Mouse (Mus musculus): ENCODE results near the gene Slc25a30. TPM values are rescaled to one million over a fixed set of nuclear protein-coding genes. Genes with fewer than 3 reads are reported as not detected.

The Slc25a30 gene
- polyA plus RNA-seq, 1 experiment from 2014 or later = 36.9 TPM

GRCm38 (mm10) chr14:75756971-75757370 is 29.9 kb downstream of the Slc25a30 start:
- no peak for DNase-seq (ENCODE audit: low read depth, low spot score)
- ChIA-PET CTCF (interaction anchor here (0.9 to 1.5 kb wide), 3 partner anchors 11 to 19 kb away, joined by 3 to 5 read pairs (median 3); no protein-coding TSS in a partner anchor), POLR2A (interaction anchor here (1.5 kb wide), 1 partner anchor 16 kb away, joined by 4 read pairs; no protein-coding TSS in a partner anchor)
- in situ Hi-C loops (cut with MboI; ENCODE audit: low pct_unique_long_range_greater_than_20kb) = no loop called here
- H3K27me3 ChIP-seq = no peaks in the 10 kb centered on the region
- ATAC-seq = no peak
- no peak for TF ChIP-seq CTCF (IDR thresholded peaks at IDR 0.05)

- ChIA-PET POLR2A (no interaction called here), CTCF (no interaction called here)
- peak; percentile 89 for ATAC-seq
Observed at GRCm38 (mm10) chr14:75753991-75754817, 32.6 kb downstream of the Slc25a30 start, which contains the start of gene Cog3. Gene Cog3, minus strand, starts transcription at chr14:75754517.

GRCm38 (mm10) chr14:75753206-75753605 is 33.6 kb downstream of the Slc25a30 start:
- in situ Hi-C loops (cut with MboI; ENCODE audit: low pct_unique_long_range_greater_than_20kb) = no loop called here
- TF ChIP-seq CTCF (IDR thresholded peaks at IDR 0.05) = no peak
- ChIA-PET CTCF (interaction anchor here (1.1 kb wide), 1 partner anchor 25 kb away, joined by 3 read pairs; no protein-coding TSS in a partner anchor), POLR2A (no interaction called here)
- no peak for DNase-seq (ENCODE audit: low read depth, low spot score)
- no peak for ATAC-seq
- no peaks in the 10 kb centered on the region for H3K27me3 ChIP-seq

More at GRCm38 (mm10) chr14:75753991-75754817, 32.6 kb downstream of the Slc25a30 start, which contains the start of gene Cog3:
- no peak for TF ChIP-seq CTCF (IDR thresholded peaks at IDR 0.05)
- DNase-seq (ENCODE audit: low read depth, low spot score) = peak; percentile 57
- H3K27me3 ChIP-seq = no peaks in the 10 kb centered on the region
- in situ Hi-C loops (cut with MboI; ENCODE audit: low pct_unique_long_range_greater_than_20kb) = no loop called here

GRCm38 (mm10) chr14:75751040-75751439 is 35.8 kb downstream of the Slc25a30 start:
- no peak for TF ChIP-seq CTCF (IDR thresholded peaks at IDR 0.05)
- in situ Hi-C loops (cut with MboI; ENCODE audit: low pct_unique_long_range_greater_than_20kb) = no loop called here
- no peaks in the 10 kb centered on the region for H3K27me3 ChIP-seq
- no peak for DNase-seq (ENCODE audit: low read depth, low spot score)
- no peak for ATAC-seq
- POLR2A ChIA-PET = no interaction called here
- CTCF ChIA-PET = interaction anchor here (1.7 kb wide), 1 partner anchor 17 kb away, joined by 8 read pairs; no protein-coding TSS in a partner anchor

GRCm38 (mm10) chr14:75749123-75749522 is 37.7 kb downstream of the Slc25a30 start:
- TF ChIP-seq CTCF (IDR thresholded peaks at IDR 0.05) = no peak
- DNase-seq (ENCODE audit: low read depth, low spot score) = no peak
- no peaks in the 10 kb centered on the region for H3K27me3 ChIP-seq
- no peak for ATAC-seq
- POLR2A ChIA-PET = no interaction called here
- in situ Hi-C loops (cut with MboI; ENCODE audit: low pct_unique_long_range_greater_than_20kb) = no loop called here
- CTCF ChIA-PET = interaction anchor here (1.2 kb wide), 1 partner anchor 19 kb away, joined by 4 read pairs; no protein-coding TSS in a partner anchor

GRCm38 (mm10) chr14:75747960-75748359 is 38.9 kb downstream of the Slc25a30 start:
- CTCF ChIA-PET = interaction anchor here (1.2 kb wide), 1 partner anchor 20 kb away, joined by 4 read pairs; no protein-coding TSS in a partner anchor
- DNase-seq (ENCODE audit: low read depth, low spot score) (no peak), ATAC-seq (no peak)
- in situ Hi-C loops (cut with MboI; ENCODE audit: low pct_unique_long_range_greater_than_20kb) = no loop called here
- H3K27me3 ChIP-seq = no peaks in the 10 kb centered on the region
- TF ChIP-seq CTCF (IDR thresholded peaks at IDR 0.05) = no peak
- POLR2A ChIA-PET = no interaction called here

- ChIA-PET CTCF (no interaction called here), POLR2A (no interaction called here)
- no peaks in the 10 kb centered on the region for H3K27me3 ChIP-seq
- TF ChIP-seq CTCF (IDR thresholded peaks at IDR 0.05) = no peak
- ATAC-seq (no peak), DNase-seq (ENCODE audit: low read depth, low spot score) (no peak)
- in situ Hi-C loops (cut with MboI; ENCODE audit: low pct_unique_long_range_greater_than_20kb) = no loop called here
Observed at GRCm38 (mm10) chr14:75741904-75742303, 44.9 kb downstream of the Slc25a30 start.

GRCm38 (mm10) chr14:75735597-75735996 is 51.2 kb downstream of the Slc25a30 start:
- no peak for ATAC-seq
- CTCF ChIA-PET = no interaction called here
- no peak for TF ChIP-seq CTCF (IDR thresholded peaks at IDR 0.05)
- in situ Hi-C loops (cut with MboI; ENCODE audit: low pct_unique_long_range_greater_than_20kb) = no loop called here
- no peak for DNase-seq (ENCODE audit: low read depth, low spot score)
- H3K27me3 ChIP-seq = no peaks in the 10 kb centered on the region
- POLR2A ChIA-PET = no interaction called here

GRCm38 (mm10) chr14:75732631-75733030 is 54.2 kb downstream of the Slc25a30 start:
- no peak for ATAC-seq
- H3K27me3 ChIP-seq = no peaks in the 10 kb centered on the region
- ChIA-PET POLR2A (no interaction called here), CTCF (no interaction called here)
- in situ Hi-C loops (cut with MboI; ENCODE audit: low pct_unique_long_range_greater_than_20kb) = no loop called here
- TF ChIP-seq CTCF (IDR thresholded peaks at IDR 0.05) = no peak
- DNase-seq (ENCODE audit: low read depth, low spot score) = no peak

- ATAC-seq (no peak), DNase-seq (ENCODE audit: low read depth, low spot score) (no peak)
- H3K27me3 ChIP-seq = no peaks in the 10 kb centered on the region
- in situ Hi-C loops (cut with MboI; ENCODE audit: low pct_unique_long_range_greater_than_20kb) = no loop called here
- ChIA-PET CTCF (no interaction called here), POLR2A (no interaction called here)
- no peak for TF ChIP-seq CTCF (IDR thresholded peaks at IDR 0.05)
Observed at GRCm38 (mm10) chr14:75731361-75731760, 55.5 kb downstream of the Slc25a30 start.

- in situ Hi-C loops (cut with MboI; ENCODE audit: low pct_unique_long_range_greater_than_20kb) = loop anchor here (10.0 kb wide), 1 partner anchor 533 kb away; no protein-coding TSS in a partner anchor
- CTCF ChIA-PET = interaction anchor here (0.9 to 2.1 kb wide), 3 partner anchors 9 to 24 kb away, joined by 3 to 9 read pairs (median 3); no protein-coding TSS in a partner anchor
- POLR2A ChIA-PET = interaction anchor here (0.6 kb wide), 1 partner anchor 8 kb away, joined by 3 read pairs; no protein-coding TSS in a partner anchor
- H3K27me3 ChIP-seq = no peaks in the 10 kb centered on the region
- ATAC-seq = no peak
- TF ChIP-seq CTCF (IDR thresholded peaks at IDR 0.05) = no peak
- DNase-seq (ENCODE audit: low read depth, low spot score) = no peak
Observed at GRCm38 (mm10) chr14:75728111-75728510, 58.7 kb downstream of the Slc25a30 start.

Data from Patski (cell line).